20 mouse cellular contexts compared by ENCODE assay signal in genomic region chr14:46300546-46300945, GRCm38 (mm10).
DNase-seq lines count a peak whose midpoint lies in the region; ATAC-seq and TF ChIP-seq lines count a peak whose summit lies in the region.
"Had no signal": no experiment of that assay in that cellular context is flagged by ENCODE, and none has a peak within 500 bp of the region (broad histone marks: within the 10 kb centered on the region; RNA-seq: fewer than 3 reads in every experiment).

No protein-coding gene starts in this region.

- H3K27ac ChIP-seq in heart, postnatal 0 days (ENCODE audit: low read depth): no peak overlapping the region
- H3K27ac ChIP-seq in liver, adult 2 months (replicated peaks; ENCODE audit: insufficient read depth, low read depth, low read length): no peak overlapping the region
- H3K27ac ChIP-seq in liver, embryonic 12.5 days: no peak overlapping the region
- H3K27ac ChIP-seq: forebrain, embryonic 12.5 days; hindbrain, embryonic 10.5 days; liver, embryonic 13.5 days; neural tube, embryonic 15.5 days had no signal

- 0 out of 2 replicates have a peak, but pooled peaks cover 6% of the 10 kb centered on the region for H3K4me1 ChIP-seq in heart, postnatal 0 days (ENCODE audit: control insufficient read depth, insufficient read depth)
- H3K4me1 ChIP-seq in liver, adult 2 months (ENCODE audit: control insufficient read depth, insufficient read depth, low read length): no peaks in the 10 kb centered on the region
- H3K4me1 ChIP-seq in liver, embryonic 12.5 days: no peaks in the 10 kb centered on the region
- H3K4me1 ChIP-seq: forebrain, embryonic 12.5 days; liver, embryonic 13.5 days; neural tube, embryonic 15.5 days had no signal

- intact Hi-C loops in heart, postnatal 36 days (cut with DNase I): loop anchor here (5.0 kb wide), 1 partner anchor 87 kb away; no protein-coding TSS in a partner anchor
- intact Hi-C loops in left cerebral cortex, postnatal 25 days (cut with DNase I): no loop called here

- no peaks in the 10 kb centered on the region for H3K27me3 ChIP-seq in heart, postnatal 0 days (ENCODE audit: control insufficient read depth, insufficient read depth, low read length)
- no peaks in the 10 kb centered on the region for H3K27me3 ChIP-seq in liver, adult 2 months (ENCODE audit: control insufficient read depth, insufficient read depth, low read length)
- no peaks in the 10 kb centered on the region for H3K27me3 ChIP-seq in liver, embryonic 12.5 days (replicated peaks)
- H3K27me3 ChIP-seq: forebrain, embryonic 12.5 days; liver, embryonic 13.5 days; neural tube, embryonic 15.5 days had no signal

- no peaks in the 10 kb centered on the region for H3K79me2 ChIP-seq in liver, adult 2 months (ENCODE audit: control insufficient read depth, insufficient read depth, low read length)

- H3K4me2 ChIP-seq in heart, postnatal 0 days (ENCODE audit: low read depth, low read length): no peak overlapping the region
- no peak overlapping the region for H3K4me2 ChIP-seq in liver, embryonic 12.5 days
- H3K4me2 ChIP-seq: forebrain, embryonic 12.5 days; liver, embryonic 13.5 days; neural tube, embryonic 15.5 days had no signal

- 62% methylated on average over 1 of the region's 1 CpGs for WGBS in heart, postnatal 0 days
- 85% methylated on average over 1 of the region's 1 CpGs for WGBS in liver, adult 2 months
- WGBS in liver, embryonic 12.5 days (ENCODE audit: insufficient replicate concordance): 38% methylated on average over 1 of the region's 1 CpGs

- TF ChIP-seq POLR2A in liver, adult 2 months (IDR thresholded peaks at IDR 0.05; ENCODE audit: extremely low read depth, insufficient read depth, low read length): no peak

- no peak for ATAC-seq in heart, postnatal 0 days (ENCODE audit: insufficient read depth, low read depth)
- ATAC-seq in liver, embryonic 12.5 days: no peak

- DNase-seq in gastrocnemius, adult 18-20 months (ENCODE audit: low spot score): peak; percentile 17
- no peak for DNase-seq in gastrocnemius, postnatal 4 days (ENCODE audit: low spot score in 2 of 2)
- DNase-seq in heart, postnatal 0 days (ENCODE audit: low spot score): peak; percentile 16
- DNase-seq in heart, postnatal 36 days: no peak
- DNase-seq in liver, adult 2 months (ENCODE audit: extremely low read depth, low read depth, low spot score): peak; percentile 23
- DNase-seq in lung, postnatal 25 days (ENCODE audit: low spot score): peak; percentile 26
- DNase-seq in left cerebral cortex, postnatal 25 days (ENCODE audit: low spot score in 2 of 2): no peak
- DNase-seq: adrenal gland, adult 2 months; cerebellum, adult 11-12 months; cerebellum, postnatal 36 days; gastrocnemius, postnatal 25 days; liver, embryonic 13.5 days; midbrain, embryonic 14.5 days; right cerebral cortex, postnatal 4 days; thymus, postnatal 36 days had no signal

- no peak overlapping the region for H3K9ac ChIP-seq in heart, postnatal 0 days (replicated peaks; ENCODE audit: low read depth, low read length)
- H3K9ac ChIP-seq in liver, adult 2 months (ENCODE audit: low read depth, low read length): no peak overlapping the region
- no peak overlapping the region for H3K9ac ChIP-seq in liver, embryonic 12.5 days
- H3K9ac ChIP-seq: forebrain, embryonic 12.5 days; liver, embryonic 13.5 days; neural tube, embryonic 15.5 days had no signal

- no peak for TF ChIP-seq CTCF in heart, postnatal 0 days (IDR thresholded peaks at IDR 0.05; ENCODE audit: low read depth)
- TF ChIP-seq CTCF in liver, adult 2 months (IDR thresholded peaks at IDR 0.05; ENCODE audit: low read depth, low read length): no peak

- H3K36me3 ChIP-seq in heart, postnatal 0 days (replicated peaks; ENCODE audit: control insufficient read depth, insufficient read depth, low read length): no peaks in the 10 kb centered on the region
- H3K36me3 ChIP-seq in liver, adult 2 months (ENCODE audit: control insufficient read depth, insufficient read depth, low read length): no peaks in the 10 kb centered on the region
- H3K36me3 ChIP-seq in liver, embryonic 12.5 days: no peaks in the 10 kb centered on the region
- H3K36me3 ChIP-seq: forebrain, embryonic 12.5 days; hindbrain, embryonic 10.5 days; liver, embryonic 13.5 days; neural tube, embryonic 15.5 days had no signal

- no peaks in the 10 kb centered on the region for H3K9me3 ChIP-seq in heart, postnatal 0 days (replicated peaks; ENCODE audit: control insufficient read depth, low read length)
- H3K9me3 ChIP-seq in liver, embryonic 12.5 days (replicated peaks): no peaks in the 10 kb centered on the region
- H3K9me3 ChIP-seq: forebrain, embryonic 12.5 days; hindbrain, embryonic 10.5 days; liver, embryonic 13.5 days; neural tube, embryonic 15.5 days had no signal

- no peak for TF ChIP-seq EP300 in heart, postnatal 0 days (IDR thresholded peaks at IDR 0.05; ENCODE audit: low read depth)

- H3K4me3 ChIP-seq in heart, postnatal 0 days (ENCODE audit: low read depth, low read length): no peak overlapping the region
- H3K4me3 ChIP-seq in liver, adult 2 months (ENCODE audit: insufficient read depth, low read depth, low read length): no peak overlapping the region
- H3K4me3 ChIP-seq in liver, embryonic 12.5 days: no peak overlapping the region
- H3K4me3 ChIP-seq: forebrain, embryonic 12.5 days; hindbrain, embryonic 10.5 days; liver, embryonic 13.5 days; myocyte; neural tube, embryonic 15.5 days had no signal

Comparison
In these comparisons a context has a peak if more than half of its experiments do, and no peak if none do; other contexts are left out.
1. DNase-seq: peak in gastrocnemius, adult 18-20 months (single experiment), heart, postnatal 0 days (single experiment), liver, adult 2 months (single experiment) and lung, postnatal 25 days (single experiment); none in gastrocnemius, postnatal 4 days (0 of 2), heart, postnatal 36 days (0 of 2) and left cerebral cortex, postnatal 25 days (0 of 2).